Mouse (Mus musculus): Measurements from ENCODE around the gene Hoxc11. TPM values are rescaled to one million over a fixed set of nuclear protein-coding genes. Genes with fewer than 3 reads are reported as not detected.
A peak's percentile ranks its signal among the peaks of the same experiment; 100 is the strongest.

Hoxc11 gene
- polyA plus RNA-seq, 1 experiment from 2014 or later, result not detected

DNA sequence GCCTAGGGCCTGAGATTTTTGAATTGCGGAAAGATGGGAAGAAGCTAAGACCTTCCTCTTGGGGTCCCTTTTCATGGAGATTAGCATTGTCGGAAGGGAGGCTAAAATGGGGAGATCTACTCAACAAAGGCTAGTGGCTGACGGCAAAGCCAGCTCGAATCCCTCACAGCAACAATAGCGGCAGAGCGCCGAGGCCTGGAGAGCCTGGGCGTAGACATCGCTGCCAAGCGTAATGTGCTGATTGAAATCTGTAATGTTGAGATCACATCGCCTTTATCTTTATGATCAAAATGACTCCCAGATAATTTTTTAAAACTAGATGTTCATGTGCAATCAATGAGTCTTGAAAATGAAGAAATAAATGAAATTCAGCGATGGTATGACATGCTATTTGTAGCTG is 19.8 kb upstream of the Hoxc11 start:
- no peak for ATAC-seq (replicated peaks; ENCODE audit: insufficient number of reproducible peaks, low FRiP score, low TSS enrichment)
- 4% methylated on average over 12 of the region's 12 CpGs for WGBS (ENCODE audit: insufficient replicate concordance)
- no peak overlapping the region for H3K4me3 ChIP-seq (ENCODE audit: low read depth, low read length)
- H3K27me3 ChIP-seq (ENCODE audit: control insufficient read depth, insufficient read depth, low read length), result peaks cover 100% of the 10 kb centered on the region
- no peaks in the 10 kb centered on the region for H3K4me1 ChIP-seq (ENCODE audit: control insufficient read depth, insufficient read depth, low read length)
- H3K4me2 ChIP-seq, result no peak overlapping the region
- H3K27ac ChIP-seq (ENCODE audit: low read depth, low read length), result no peak overlapping the region
- H3K9ac ChIP-seq (ENCODE audit: low read depth, low read length), result no peak overlapping the region
- no peaks in the 10 kb centered on the region for H3K36me3 ChIP-seq (ENCODE audit: control insufficient read depth, insufficient read depth, low read length)
- H3K9me3 ChIP-seq (replicated peaks; ENCODE audit: control insufficient read depth, low read length), result no peaks in the 10 kb centered on the region

DNA sequence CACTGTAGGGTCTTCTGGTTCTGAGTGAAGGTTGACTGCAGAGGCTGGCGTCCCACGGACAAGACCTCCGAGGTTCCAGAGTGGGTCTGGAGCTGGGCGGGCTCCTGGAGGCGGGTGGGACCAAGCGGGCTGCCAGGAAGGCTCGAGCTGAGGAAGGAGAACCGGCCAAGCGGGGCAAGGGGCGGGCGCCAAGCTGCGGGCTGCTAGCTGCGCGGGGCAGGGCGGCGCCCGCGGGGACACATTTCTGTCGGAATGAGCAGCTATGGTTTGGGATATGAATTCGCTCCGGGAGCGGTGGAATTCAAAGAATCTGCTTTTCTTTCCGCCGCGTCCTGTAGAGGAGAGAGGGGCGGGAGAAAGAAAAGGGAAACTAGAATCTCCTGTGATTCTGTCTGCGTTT is 19.3 kb upstream of the Hoxc11 start:
- ATAC-seq (replicated peaks; ENCODE audit: insufficient number of reproducible peaks, low FRiP score, low TSS enrichment), result no peak
- under 1% methylated on average over 26 of the region's 27 CpGs for WGBS (ENCODE audit: insufficient replicate concordance)
- no peaks in the 10 kb centered on the region for H3K9me3 ChIP-seq (replicated peaks; ENCODE audit: control insufficient read depth, low read length)
- no peak overlapping the region for H3K4me2 ChIP-seq
- H3K36me3 ChIP-seq (ENCODE audit: control insufficient read depth, insufficient read depth, low read length), result no peaks in the 10 kb centered on the region
- peaks cover 100% of the 10 kb centered on the region for H3K27me3 ChIP-seq (ENCODE audit: control insufficient read depth, insufficient read depth, low read length)
- H3K27ac ChIP-seq (ENCODE audit: low read depth, low read length), result no peak overlapping the region
- H3K4me1 ChIP-seq (ENCODE audit: control insufficient read depth, insufficient read depth, low read length), result no peaks in the 10 kb centered on the region
- H3K9ac ChIP-seq (ENCODE audit: low read depth, low read length), result no peak overlapping the region
- no peak overlapping the region for H3K4me3 ChIP-seq (ENCODE audit: low read depth, low read length)

DNA sequence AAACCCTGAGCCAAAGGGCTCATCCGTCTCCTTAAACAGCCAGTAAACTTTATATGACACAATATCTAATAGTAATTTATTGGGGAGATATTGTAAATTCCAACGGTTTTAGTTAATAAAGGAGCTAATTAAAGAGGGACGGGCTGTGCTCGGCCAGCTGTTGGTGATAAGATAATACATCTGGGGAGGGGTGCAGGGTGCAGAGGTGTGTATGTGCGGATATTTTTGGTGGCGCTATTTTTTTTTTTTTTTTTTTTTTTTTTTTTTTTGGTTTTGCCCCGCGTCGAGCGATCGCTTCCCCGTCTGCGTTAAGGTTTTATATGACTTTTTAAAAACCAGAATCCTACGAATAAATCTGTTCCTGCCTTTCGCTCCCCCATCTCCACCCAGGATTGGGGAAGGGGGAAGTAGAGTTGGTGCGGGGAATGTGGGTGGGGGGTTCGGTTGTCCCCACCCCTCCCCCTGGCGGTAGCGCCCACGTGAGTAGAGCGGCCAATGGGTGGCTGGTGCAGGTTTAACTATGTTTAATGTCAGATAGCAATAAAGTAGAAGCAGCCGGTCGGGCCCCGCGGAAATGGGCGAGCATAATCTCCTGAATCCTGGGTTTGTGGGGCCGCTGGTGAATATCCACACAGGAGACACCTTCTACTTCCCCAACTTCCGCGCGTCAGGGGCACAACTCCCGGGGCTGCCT is 17.8 kb upstream of the Hoxc11 start, which contains the start of gene Hoxc12:
Gene Hoxc12 (plus strand): TSS at position 479 of the 694 bp plus-strand sequence.
- WGBS (ENCODE audit: insufficient replicate concordance), result 2% methylated on average over 31 of the region's 31 CpGs
- Histone ChIP-seq H3K4me3 (ENCODE audit: low read depth, low read length) (no peak within 1 kb of the TSS), H3K4me2 (no peak within 1 kb of the TSS), H3K9ac (ENCODE audit: low read depth, low read length) (no peak within 1 kb of the TSS), H3K4me1 (ENCODE audit: control insufficient read depth, insufficient read depth, low read length) (no peaks in the 10 kb centered on the region), H3K27ac (ENCODE audit: low read depth, low read length) (no peak within 1 kb of the TSS), H3K27me3 (ENCODE audit: control insufficient read depth, insufficient read depth, low read length) (peaks cover 100% of the 10 kb centered on the region), H3K36me3 (ENCODE audit: control insufficient read depth, insufficient read depth, low read length) (no peaks in the 10 kb centered on the region), H3K9me3 (replicated peaks; ENCODE audit: control insufficient read depth, low read length) (no peaks in the 10 kb centered on the region)
- ATAC-seq (replicated peaks; ENCODE audit: insufficient number of reproducible peaks, low FRiP score, low TSS enrichment), result no peak

DNA sequence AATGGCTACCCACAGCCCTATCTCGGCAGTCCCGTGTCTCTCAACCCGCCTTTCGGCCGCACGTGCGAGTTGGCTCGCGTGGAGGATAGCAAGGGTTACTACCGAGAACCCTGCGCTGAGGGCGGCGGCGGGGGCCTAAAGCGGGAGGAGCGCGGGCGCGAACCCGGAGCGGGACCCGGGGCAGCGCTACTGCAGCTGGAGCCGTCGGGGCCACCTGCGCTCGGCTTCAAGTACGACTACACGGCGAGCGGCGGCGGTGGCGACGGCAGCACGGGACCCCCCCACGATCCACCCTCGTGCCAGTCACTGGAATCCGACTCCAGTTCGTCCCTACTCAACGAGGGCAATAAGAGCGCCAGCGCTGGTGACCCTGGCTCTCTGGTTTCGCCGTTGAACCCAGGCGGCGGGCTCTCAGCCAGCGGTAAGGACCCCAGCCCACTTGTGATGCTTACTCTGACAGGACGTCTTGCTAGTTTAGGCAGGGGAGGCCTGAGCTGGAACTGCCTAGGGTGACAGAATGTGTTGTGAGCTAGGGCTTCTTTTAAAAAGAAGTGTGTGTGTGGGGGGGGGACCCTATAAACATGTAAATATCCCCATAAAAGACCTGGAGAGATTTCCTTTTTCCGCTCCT is 17.1 kb upstream of the Hoxc11 start:
- H3K4me1 ChIP-seq (ENCODE audit: control insufficient read depth, insufficient read depth, low read length), result no peaks in the 10 kb centered on the region
- H3K27ac ChIP-seq (ENCODE audit: low read depth, low read length), result no peak overlapping the region
- H3K4me3 ChIP-seq (ENCODE audit: low read depth, low read length), result no peak overlapping the region
- no peaks in the 10 kb centered on the region for H3K9me3 ChIP-seq (replicated peaks; ENCODE audit: control insufficient read depth, low read length)
- peaks cover 100% of the 10 kb centered on the region for H3K27me3 ChIP-seq (ENCODE audit: control insufficient read depth, insufficient read depth, low read length)
- H3K36me3 ChIP-seq (ENCODE audit: control insufficient read depth, insufficient read depth, low read length), result no peaks in the 10 kb centered on the region
- ATAC-seq (replicated peaks; ENCODE audit: insufficient number of reproducible peaks, low FRiP score, low TSS enrichment), result no peak
- WGBS (ENCODE audit: insufficient replicate concordance), result 2% methylated on average over 50 of the region's 50 CpGs
- H3K4me2 ChIP-seq, result no peak overlapping the region
- no peak overlapping the region for H3K9ac ChIP-seq (ENCODE audit: low read depth, low read length)

DNA sequence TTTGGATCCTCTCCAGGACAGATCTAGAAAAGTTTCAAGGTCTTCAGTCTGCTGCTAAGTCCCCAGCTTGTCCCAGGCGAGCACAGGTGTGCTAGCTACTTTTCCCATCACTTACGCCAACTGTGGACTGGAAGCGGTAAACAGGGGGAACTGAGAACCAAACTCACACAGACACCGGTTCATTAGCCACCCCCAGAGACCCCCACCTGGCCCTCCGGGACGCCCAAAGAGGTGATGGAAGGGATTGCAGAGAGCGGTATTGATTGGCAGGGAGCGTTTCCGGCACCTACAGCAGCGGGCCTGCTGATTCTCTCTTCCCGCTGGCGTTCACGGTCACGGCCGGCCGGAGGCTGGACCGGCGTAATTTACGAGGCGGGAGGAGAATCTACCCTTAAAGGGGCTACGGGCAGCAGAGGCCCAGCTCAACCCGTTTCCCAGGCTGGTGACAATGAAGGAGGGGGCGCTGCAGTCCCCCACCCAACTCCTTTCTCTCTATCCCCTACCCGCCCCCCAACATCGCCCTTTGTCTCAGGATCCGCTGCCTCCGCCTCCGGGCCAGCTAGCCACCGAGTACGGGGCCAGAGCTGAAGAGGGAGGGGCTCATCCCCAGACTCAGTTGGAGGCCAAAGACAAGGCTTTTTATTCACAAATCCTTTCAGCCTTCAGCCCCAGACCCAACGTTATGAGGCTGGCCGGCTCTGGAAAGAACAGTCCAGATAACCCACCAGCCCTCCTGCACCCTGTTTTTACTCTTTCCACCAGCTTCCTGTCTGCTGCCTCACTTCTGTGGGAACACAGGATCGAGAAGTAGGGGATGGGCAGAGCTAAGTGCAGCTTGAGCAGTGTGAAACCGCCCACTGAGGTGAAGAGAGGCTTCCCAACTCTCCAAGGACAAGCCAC is 14.7 kb upstream of the Hoxc11 start:
- no peaks in the 10 kb centered on the region for H3K9me3 ChIP-seq (replicated peaks; ENCODE audit: control insufficient read depth, low read length)
- WGBS (ENCODE audit: insufficient replicate concordance), result under 1% methylated on average over 34 of the region's 34 CpGs
- peaks cover 99% of the 10 kb centered on the region for H3K27me3 ChIP-seq (ENCODE audit: control insufficient read depth, insufficient read depth, low read length)
- no peak overlapping the region for H3K4me3 ChIP-seq (ENCODE audit: low read depth, low read length)
- H3K4me2 ChIP-seq, result peak overlapping the region; percentile 6; the same call in 1 of the 2 replicates
- no peak overlapping the region for H3K27ac ChIP-seq (ENCODE audit: low read depth, low read length)
- H3K9ac ChIP-seq (ENCODE audit: low read depth, low read length), result no peak overlapping the region
- no peaks in the 10 kb centered on the region for H3K36me3 ChIP-seq (ENCODE audit: control insufficient read depth, insufficient read depth, low read length)
- H3K4me1 ChIP-seq (ENCODE audit: control insufficient read depth, insufficient read depth, low read length), result no peaks in the 10 kb centered on the region
- no peak for ATAC-seq (replicated peaks; ENCODE audit: insufficient number of reproducible peaks, low FRiP score, low TSS enrichment)

DNA sequence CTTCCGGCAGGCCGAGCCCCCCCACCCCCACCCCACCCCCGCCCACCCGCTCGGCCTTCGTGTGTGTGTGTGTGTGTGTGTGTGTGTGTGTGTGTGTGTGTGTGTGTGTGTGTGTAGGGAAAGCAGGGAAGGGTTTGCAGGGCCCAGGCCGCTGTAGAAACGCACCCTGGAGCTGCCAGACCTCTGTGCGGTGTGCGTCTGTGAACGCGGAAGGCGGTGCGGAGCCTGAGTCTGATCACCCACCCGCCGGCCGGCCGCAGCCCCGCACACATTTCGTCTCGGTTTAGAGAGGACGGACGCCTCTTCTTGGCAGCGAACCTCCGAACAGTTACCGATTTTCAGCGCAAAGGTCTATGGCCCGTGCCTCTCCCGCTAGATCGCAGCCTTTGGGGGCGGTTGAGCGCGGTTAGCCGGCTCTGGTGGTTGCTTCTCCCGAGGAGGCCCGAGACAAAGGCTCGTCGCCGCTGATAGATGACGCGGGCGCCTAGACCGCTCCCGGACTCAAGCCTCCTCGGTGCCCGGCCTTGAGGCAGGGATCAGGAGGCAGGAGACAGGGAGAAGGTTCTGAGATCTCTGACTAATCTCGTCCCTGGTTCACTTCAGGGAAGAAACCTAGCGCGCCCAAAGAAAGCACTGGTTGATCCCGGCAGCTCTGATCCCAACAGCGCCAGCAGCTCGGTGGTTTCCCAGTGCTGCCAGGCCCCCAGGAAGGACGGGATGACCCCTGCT is 11.3 kb upstream of the Hoxc11 start:
- Histone ChIP-seq H3K27me3 (ENCODE audit: control insufficient read depth, insufficient read depth, low read length) (peaks cover 97% of the 10 kb centered on the region), H3K36me3 (ENCODE audit: control insufficient read depth, insufficient read depth, low read length) (no peaks in the 10 kb centered on the region), H3K9me3 (replicated peaks; ENCODE audit: control insufficient read depth, low read length) (no peaks in the 10 kb centered on the region), H3K9ac (ENCODE audit: low read depth, low read length) (no peak overlapping the region), H3K4me1 (ENCODE audit: control insufficient read depth, insufficient read depth, low read length) (no peaks in the 10 kb centered on the region), H3K27ac (ENCODE audit: low read depth, low read length) (no peak overlapping the region), H3K4me2 (peak overlapping the region; percentile 63), H3K4me3 (ENCODE audit: low read depth, low read length) (peak overlapping the region; percentile 40)
- ATAC-seq (replicated peaks; ENCODE audit: insufficient number of reproducible peaks, low FRiP score, low TSS enrichment), result no peak
- WGBS (ENCODE audit: insufficient replicate concordance), result under 1% methylated on average over 52 of the region's 53 CpGs

DNA sequence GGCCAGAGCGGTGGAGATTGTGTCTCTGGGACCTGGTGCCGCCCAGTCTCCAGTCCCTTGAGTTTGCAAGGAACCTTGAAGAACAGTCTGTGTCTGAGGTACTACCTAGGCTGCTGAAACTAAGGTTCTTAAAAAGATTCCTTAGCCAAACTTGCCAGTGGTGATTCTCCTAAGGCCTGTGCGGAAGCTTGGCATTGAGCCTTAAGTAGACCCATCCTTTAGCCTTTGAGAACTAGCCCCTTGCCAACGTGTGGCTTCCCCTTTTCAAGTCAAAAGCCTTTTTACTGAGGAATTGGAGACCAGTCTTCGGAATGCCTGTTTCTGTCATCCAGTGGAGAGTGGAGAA is 10.8 kb upstream of the Hoxc11 start:
- ATAC-seq (replicated peaks; ENCODE audit: insufficient number of reproducible peaks, low FRiP score, low TSS enrichment), result no peak
- WGBS (ENCODE audit: insufficient replicate concordance), result 4% methylated on average over 5 of the region's 5 CpGs
- Histone ChIP-seq H3K4me3 (ENCODE audit: low read depth, low read length) (peak overlapping the region; percentile 40; the same call in 1 of the 2 replicates), H3K36me3 (ENCODE audit: control insufficient read depth, insufficient read depth, low read length) (no peaks in the 10 kb centered on the region), H3K9me3 (replicated peaks; ENCODE audit: control insufficient read depth, low read length) (no peaks in the 10 kb centered on the region), H3K27me3 (ENCODE audit: control insufficient read depth, insufficient read depth, low read length) (peaks cover 97% of the 10 kb centered on the region), H3K4me1 (ENCODE audit: control insufficient read depth, insufficient read depth, low read length) (no peaks in the 10 kb centered on the region), H3K4me2 (peak overlapping the region; percentile 63), H3K27ac (ENCODE audit: low read depth, low read length) (no peak overlapping the region), H3K9ac (ENCODE audit: low read depth, low read length) (no peak overlapping the region)
